ENCODE assay signal across 8 mouse cellular contexts in the genomic region with DNA sequence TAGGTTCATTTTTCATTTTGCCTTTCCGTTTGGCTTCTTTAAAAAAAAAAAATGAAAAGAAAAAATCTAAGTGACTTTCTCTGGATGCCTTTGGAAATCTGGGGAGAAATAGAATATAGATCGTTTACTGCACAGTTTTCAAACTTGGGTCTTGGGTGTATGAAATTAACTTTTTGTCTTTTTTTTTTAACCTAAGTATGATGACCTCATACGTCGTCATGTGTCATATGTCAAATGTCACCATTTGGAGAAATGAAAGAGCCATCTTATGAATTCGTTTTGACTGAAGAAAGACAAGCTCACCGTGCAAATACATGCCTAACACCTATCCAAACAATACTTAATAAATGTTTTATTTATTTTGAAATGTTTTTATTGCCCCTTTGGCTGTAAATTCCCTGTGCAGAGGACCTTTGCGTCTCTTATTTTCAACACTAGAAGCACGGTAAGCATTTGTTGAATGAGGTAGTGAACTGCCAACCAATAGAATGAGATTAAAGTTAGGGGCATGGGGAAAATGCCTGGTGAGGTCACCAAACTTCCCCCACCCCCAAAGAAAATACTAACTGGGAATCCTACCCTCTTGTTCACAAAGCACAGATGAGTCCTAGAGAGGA. TPM values are rescaled to one million over a fixed set of nuclear protein-coding genes. Genes with fewer than 3 reads are reported as not detected.
A peak's percentile ranks its signal among the peaks of the same experiment; 100 is the strongest.
DNase-seq lines count a peak whose midpoint lies in the region; ATAC-seq and TF ChIP-seq lines count a peak whose summit lies in the region.

No protein-coding gene starts in this region.

- peak overlapping the region; percentile 82 to 83 for H3K27ac ChIP-seq in heart, embryonic 14.5 days (replicated peaks in 1 of 2; ENCODE audit: control insufficient read depth in 1 of 2, insufficient read depth in 1 of 2, low read depth in 2 of 2, low read length in 2 of 2)
- peak overlapping the region; percentile 96 for H3K27ac ChIP-seq in heart, postnatal 0 days (ENCODE audit: low read depth)

- no peaks in the 10 kb centered on the region for H3K27me3 ChIP-seq in heart, embryonic 14.5 days (ENCODE audit: control insufficient read depth, insufficient read depth, low read length)
- H3K27me3 ChIP-seq in G1E (ENCODE audit: insufficient read depth, low read length) = no peaks in the 10 kb centered on the region
- no peaks in the 10 kb centered on the region for H3K27me3 ChIP-seq in heart, postnatal 0 days (ENCODE audit: control insufficient read depth, insufficient read depth, low read length)
- peaks cover 2% of the 10 kb centered on the region for H3K27me3 ChIP-seq in megakaryocyte, embryonic 14.5 days (replicated peaks)

- H3K4me1 ChIP-seq in heart, embryonic 14.5 days (ENCODE audit: control insufficient read depth in 2 of 2, insufficient read depth in 2 of 2, low read length in 2 of 2) = peaks cover 3 to 15% of the 10 kb centered on the region in 2 experiments; a peak in 2 of 4 replicates
- H3K4me1 ChIP-seq in G1E (ENCODE audit: insufficient read depth, low read depth, low read length) = peaks cover 20% of the 10 kb centered on the region
- peaks cover 18% of the 10 kb centered on the region for H3K4me1 ChIP-seq in heart, postnatal 0 days (ENCODE audit: control insufficient read depth, insufficient read depth)
- H3K4me1 ChIP-seq in megakaryocyte, embryonic 14.5 days = peaks cover 24% of the 10 kb centered on the region

- TF ChIP-seq CTCF in G1E (IDR thresholded peaks at IDR 0.05; ENCODE audit: low read depth, low read length) = no peak
- TF ChIP-seq CTCF in heart, postnatal 0 days (IDR thresholded peaks at IDR 0.05; ENCODE audit: low read depth) = no peak

- H3K9ac ChIP-seq in heart, embryonic 14.5 days (ENCODE audit: low read length) = peak overlapping the region; percentile 82
- peak overlapping the region; percentile 98 for H3K9ac ChIP-seq in heart, postnatal 0 days (replicated peaks; ENCODE audit: low read depth, low read length)

- no peak for TF ChIP-seq EP300 in heart, postnatal 0 days (IDR thresholded peaks at IDR 0.05; ENCODE audit: low read depth)

- H3K4me2 ChIP-seq in heart, embryonic 14.5 days (ENCODE audit: low read length) = peak overlapping the region; percentile 95
- peak overlapping the region; percentile 100 for H3K4me2 ChIP-seq in heart, postnatal 0 days (ENCODE audit: low read depth, low read length)

- no peaks in the 10 kb centered on the region for H3K36me3 ChIP-seq in heart, embryonic 14.5 days (ENCODE audit: control insufficient read depth, insufficient read depth, low read length)
- H3K36me3 ChIP-seq in G1E (replicated peaks) = peaks cover 16% of the 10 kb centered on the region
- H3K36me3 ChIP-seq in heart, postnatal 0 days (replicated peaks; ENCODE audit: control insufficient read depth, insufficient read depth, low read length) = no peaks in the 10 kb centered on the region
- H3K36me3 ChIP-seq in megakaryocyte, embryonic 14.5 days (replicated peaks; ENCODE audit: low read length) = peaks cover 12% of the 10 kb centered on the region

- no peaks in the 10 kb centered on the region for H3K9me3 ChIP-seq in heart, embryonic 14.5 days (ENCODE audit: control insufficient read depth, low read length)
- no peaks in the 10 kb centered on the region for H3K9me3 ChIP-seq in G1E (replicated peaks)
- H3K9me3 ChIP-seq in heart, postnatal 0 days (replicated peaks; ENCODE audit: control insufficient read depth, low read length) = no peaks in the 10 kb centered on the region
- H3K9me3 ChIP-seq in megakaryocyte, embryonic 14.5 days = no peaks in the 10 kb centered on the region

- WGBS in heart, embryonic 14.5 days = 20% methylated on average over 8 of the region's 8 CpGs
- 16% methylated on average over 8 of the region's 8 CpGs for WGBS in heart, postnatal 0 days

- ATAC-seq in heart, embryonic 14.5 days (ENCODE audit: insufficient number of reproducible peaks, insufficient read depth, low FRiP score, low read depth) = no peak
- ATAC-seq in G1E (ENCODE audit: extremely low read depth, insufficient number of reproducible peaks, low FRiP score, poor library complexity, severe bottlenecking) = no peak
- no peak for ATAC-seq in heart, postnatal 0 days (ENCODE audit: insufficient read depth, low read depth)
- no peak for ATAC-seq in erythroid progenitor cell, adult 5-6 weeks (replicated peaks; ENCODE audit: low FRiP score, poor library complexity, severe bottlenecking)

- no peak for DNase-seq in heart, adult 11 months
- DNase-seq in G1E (ENCODE audit: low spot score) = no peak
- DNase-seq in heart, postnatal 0 days (ENCODE audit: low spot score) = no peak
- DNase-seq in kidney, postnatal 10 days = no peak
- DNase-seq in urinary bladder, adult 2 months (ENCODE audit: low spot score) = no peak

- peak overlapping the region; percentile 59 to 66 for H3K4me3 ChIP-seq in heart, embryonic 14.5 days (ENCODE audit: control insufficient read depth in 1 of 2, insufficient read depth in 1 of 2, low read depth in 1 of 2, low read length in 2 of 2)
- H3K4me3 ChIP-seq in G1E (ENCODE audit: low read depth, low read length) = peak overlapping the region; percentile 96
- H3K4me3 ChIP-seq in heart, postnatal 0 days (ENCODE audit: low read depth, low read length) = peak overlapping the region; percentile 100
- H3K4me3 ChIP-seq in megakaryocyte, embryonic 14.5 days (replicated peaks) = peak overlapping the region; percentile 97

RNA-seq across cellular contexts. Expression of a gene that starts 0.8 kb away (rescaled TPM):
- polyA plus RNA-seq in heart, embryonic 14.5 days (2014; fragmentation: Nextera tagmentation; extraction: Ambion mirVana) = 3.8 and 4.4 TPM in 2 replicates
- total RNA-seq in G1E (2014; fragmentation: Nextera tagmentation) = 16.1 and 19.8 TPM in 2 replicates
- total RNA-seq in G1E (2017) = 18.3 and 19.5 TPM in 2 replicates
- 13.9 and 18.8 TPM in 2 replicates for polyA plus RNA-seq in G1E (2012)
- 15.8 and 18.2 TPM in 2 replicates for total RNA-seq in heart, postnatal 0 days (2014; rRNA removed; ENCODE audit: low replicate concordance)
- polyA plus RNA-seq in heart, postnatal 0 days (2015; fragmentation: Nextera tagmentation; extraction: Ambion mirVana) = 1.8 and 2.1 TPM in 2 replicates
- polyA plus RNA-seq in megakaryocyte, embryonic 14.5 days (2012; ENCODE audit: insufficient read depth, low replicate concordance) = 1.0 and 5.9 TPM in 2 replicates
- 10.9 and 16.9 TPM in 2 replicates for total RNA-seq in erythroid progenitor cell, adult 5-6 weeks (2015; ENCODE audit: low replicate concordance)
- 14.9 and 15.0 TPM in 2 replicates for total RNA-seq in erythroid progenitor cell, adult 5-6 weeks (2017; ENCODE audit: low replicate concordance)
- polyA plus RNA-seq in urinary bladder, adult 2 months (2012; rRNA removed) = 7.9 and 8.2 TPM in 2 replicates

RNA-seq across cellular contexts. Expression of a gene that starts 53.9 kb away (rescaled TPM):
- polyA plus RNA-seq in heart, embryonic 14.5 days (2014; fragmentation: Nextera tagmentation; extraction: Ambion mirVana) = 11.6 and 13.2 TPM in 2 replicates
- total RNA-seq in G1E (2014; fragmentation: Nextera tagmentation) (not detected in 2 replicates), G1E (2017) (0.12 TPM in 1 of 2 replicates, not detected in the other)
- not detected in 2 replicates for polyA plus RNA-seq in G1E (2012)
- total RNA-seq in heart, postnatal 0 days (2014; rRNA removed; ENCODE audit: low replicate concordance) = 5.5 and 7.3 TPM in 2 replicates
- polyA plus RNA-seq in heart, postnatal 0 days (2015; fragmentation: Nextera tagmentation; extraction: Ambion mirVana) = 7.6 and 10.7 TPM in 2 replicates
- polyA plus RNA-seq in megakaryocyte, embryonic 14.5 days (2012; ENCODE audit: insufficient read depth, low replicate concordance) = not detected in 2 replicates
- not detected in 2 replicates for total RNA-seq in erythroid progenitor cell, adult 5-6 weeks (2015; ENCODE audit: low replicate concordance)
- not detected in 2 replicates for total RNA-seq in erythroid progenitor cell, adult 5-6 weeks (2017; ENCODE audit: low replicate concordance)
- polyA plus RNA-seq in urinary bladder, adult 2 months (2012; rRNA removed) = 5.3 and 6.0 TPM in 2 replicates
